Mouse (Mus musculus): Measurements from ENCODE around the gene Btbd9. TPM values are rescaled to one million over a fixed set of nuclear protein-coding genes. Genes with fewer than 3 reads are reported as not detected.

Btbd9 gene
- polyA plus RNA-seq, 1 experiment from 2014 or later: 63.4 TPM

DNA sequence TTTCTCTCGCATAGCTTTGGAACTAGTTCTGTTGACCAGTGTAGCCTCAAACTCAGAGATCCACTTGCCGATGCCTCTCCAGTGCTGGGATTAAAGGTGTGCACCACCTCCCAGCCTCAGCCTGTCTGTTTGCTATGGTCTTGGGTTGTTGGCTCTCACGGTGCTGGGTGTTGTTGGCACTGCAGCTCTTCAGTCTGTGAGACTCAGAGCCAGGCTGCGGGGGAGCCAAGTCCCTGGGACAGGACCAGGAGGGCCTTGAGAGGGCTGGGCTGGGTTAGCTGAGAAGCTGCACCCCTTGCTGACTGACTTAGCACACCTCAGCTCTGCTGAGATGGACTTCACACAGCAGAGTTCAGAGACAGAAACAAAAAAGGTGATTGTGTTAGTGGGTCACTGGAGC is 376.0 kb downstream of the Btbd9 start:
- no peak overlapping the region for H3K4me2 ChIP-seq (ENCODE audit: low read depth, low read length, severe bottlenecking)
- ATAC-seq (replicated peaks; ENCODE audit: low FRiP score): no peak
- H3K27me3 ChIP-seq (ENCODE audit: control insufficient read depth, insufficient read depth, low read length): no peaks in the 10 kb centered on the region
- H3K9ac ChIP-seq (ENCODE audit: low read length): no peak overlapping the region
- 85% methylated on average over 4 of the region's 4 CpGs for WGBS
- no peaks in the 10 kb centered on the region; the same call in 1 of the 2 replicates for H3K36me3 ChIP-seq (ENCODE audit: control insufficient read depth, insufficient read depth, low read length)
- no peaks in the 10 kb centered on the region for H3K9me3 ChIP-seq (ENCODE audit: control insufficient read depth, low read length)
- no peak for DNase-seq (ENCODE audit: low spot score)
- H3K27ac ChIP-seq (ENCODE audit: low read depth, low read length): no peak overlapping the region
- no peak overlapping the region for H3K4me3 ChIP-seq (ENCODE audit: low read depth, low read length)
- H3K4me1 ChIP-seq (replicated peaks; ENCODE audit: control insufficient read depth, insufficient read depth, low read length): peaks cover 12% of the 10 kb centered on the region; the same call in 1 of the 2 replicates

DNA sequence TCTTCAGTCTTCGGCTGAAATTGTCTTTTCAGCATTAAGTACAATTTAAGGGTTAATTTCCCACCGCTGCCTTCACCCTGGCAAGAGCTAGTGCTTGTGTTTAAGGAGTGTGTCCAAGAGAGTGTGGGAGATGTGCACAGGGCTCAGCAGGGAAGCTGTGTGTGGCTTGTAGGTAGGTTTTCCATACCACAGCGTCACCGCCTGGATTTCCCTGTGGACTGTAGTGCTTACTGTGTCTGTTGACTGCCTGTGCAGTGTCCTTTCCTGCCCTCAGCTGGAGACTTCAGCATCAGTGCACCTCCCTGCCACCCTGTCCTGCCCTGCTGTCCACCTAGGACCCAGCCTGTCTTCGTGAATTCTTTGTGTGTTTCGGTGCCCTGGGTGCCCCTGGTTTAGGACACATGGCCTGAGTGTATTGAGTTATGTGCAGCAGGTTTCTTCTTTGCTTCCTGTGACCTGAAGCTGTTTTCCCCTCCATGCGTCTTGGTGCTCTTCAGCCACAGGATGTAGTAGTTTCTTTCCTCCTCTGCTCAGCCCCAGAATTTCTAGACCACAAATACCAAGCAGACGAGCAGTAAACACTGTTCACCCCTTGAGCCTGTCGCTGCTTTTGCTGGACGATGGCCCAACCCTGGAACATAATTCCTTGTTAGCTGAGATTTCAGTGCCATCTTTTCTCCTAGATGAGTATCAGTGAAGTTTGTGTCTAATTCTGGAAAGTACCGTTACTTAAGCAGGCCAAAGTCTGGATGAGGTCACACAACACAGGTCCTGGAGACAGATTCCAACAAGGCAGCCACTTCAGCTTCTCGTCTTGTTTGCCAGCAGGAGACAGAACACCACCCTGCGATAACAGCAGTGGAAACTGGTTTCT is 376.7 kb downstream of the Btbd9 start:
- no peak overlapping the region for H3K4me2 ChIP-seq (ENCODE audit: low read depth, low read length, severe bottlenecking)
- H3K4me3 ChIP-seq (ENCODE audit: low read depth, low read length): no peak overlapping the region
- 91% methylated on average over 13 of the region's 13 CpGs for WGBS
- no peaks in the 10 kb centered on the region for H3K9me3 ChIP-seq (ENCODE audit: control insufficient read depth, low read length)
- H3K4me1 ChIP-seq (replicated peaks; ENCODE audit: control insufficient read depth, insufficient read depth, low read length): peaks cover 12% of the 10 kb centered on the region; the same call in 1 of the 2 replicates
- H3K27ac ChIP-seq (ENCODE audit: low read depth, low read length): no peak overlapping the region
- H3K9ac ChIP-seq (ENCODE audit: low read length): no peak overlapping the region
- H3K27me3 ChIP-seq (ENCODE audit: control insufficient read depth, insufficient read depth, low read length): no peaks in the 10 kb centered on the region
- ATAC-seq (replicated peaks; ENCODE audit: low FRiP score) (no peak), DNase-seq (ENCODE audit: low spot score) (no peak)
- no peaks in the 10 kb centered on the region; the same call in 1 of the 2 replicates for H3K36me3 ChIP-seq (ENCODE audit: control insufficient read depth, insufficient read depth, low read length)

DNA sequence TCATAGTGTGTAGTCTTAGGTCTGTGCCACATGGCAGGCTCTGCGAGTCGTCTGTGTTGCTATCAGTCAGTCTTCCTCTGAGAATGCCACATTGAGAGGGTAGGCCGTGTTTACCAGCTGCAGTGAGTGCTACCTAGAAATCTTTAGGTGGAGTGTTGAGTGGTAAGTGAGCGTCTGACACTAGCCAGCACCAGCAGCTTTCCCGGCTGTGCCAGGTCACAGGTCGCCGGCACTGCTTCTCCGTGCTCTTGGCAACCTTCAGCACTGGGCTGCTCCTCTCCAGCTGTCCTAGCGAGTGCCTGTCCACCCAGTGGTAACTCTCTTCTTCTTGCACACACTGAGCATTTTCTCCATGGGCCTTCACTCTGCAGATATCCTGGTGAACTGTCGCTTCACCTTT is 377.9 kb downstream of the Btbd9 start:
- Histone ChIP-seq H3K9ac (ENCODE audit: low read length) (no peak overlapping the region), H3K4me1 (replicated peaks; ENCODE audit: control insufficient read depth, insufficient read depth, low read length) (peaks cover 9% of the 10 kb centered on the region; the same call in 1 of the 2 replicates), H3K9me3 (ENCODE audit: control insufficient read depth, low read length) (no peaks in the 10 kb centered on the region), H3K36me3 (ENCODE audit: control insufficient read depth, insufficient read depth, low read length) (no peaks in the 10 kb centered on the region; the same call in 1 of the 2 replicates), H3K4me2 (ENCODE audit: low read depth, low read length, severe bottlenecking) (no peak overlapping the region), H3K27me3 (ENCODE audit: control insufficient read depth, insufficient read depth, low read length) (no peaks in the 10 kb centered on the region), H3K27ac (ENCODE audit: low read depth, low read length) (no peak overlapping the region), H3K4me3 (ENCODE audit: low read depth, low read length) (no peak overlapping the region)
- ATAC-seq (replicated peaks; ENCODE audit: low FRiP score) (no peak), DNase-seq (ENCODE audit: low spot score) (peak; percentile 42)
- WGBS: 78% methylated on average over 10 of the region's 10 CpGs

DNA sequence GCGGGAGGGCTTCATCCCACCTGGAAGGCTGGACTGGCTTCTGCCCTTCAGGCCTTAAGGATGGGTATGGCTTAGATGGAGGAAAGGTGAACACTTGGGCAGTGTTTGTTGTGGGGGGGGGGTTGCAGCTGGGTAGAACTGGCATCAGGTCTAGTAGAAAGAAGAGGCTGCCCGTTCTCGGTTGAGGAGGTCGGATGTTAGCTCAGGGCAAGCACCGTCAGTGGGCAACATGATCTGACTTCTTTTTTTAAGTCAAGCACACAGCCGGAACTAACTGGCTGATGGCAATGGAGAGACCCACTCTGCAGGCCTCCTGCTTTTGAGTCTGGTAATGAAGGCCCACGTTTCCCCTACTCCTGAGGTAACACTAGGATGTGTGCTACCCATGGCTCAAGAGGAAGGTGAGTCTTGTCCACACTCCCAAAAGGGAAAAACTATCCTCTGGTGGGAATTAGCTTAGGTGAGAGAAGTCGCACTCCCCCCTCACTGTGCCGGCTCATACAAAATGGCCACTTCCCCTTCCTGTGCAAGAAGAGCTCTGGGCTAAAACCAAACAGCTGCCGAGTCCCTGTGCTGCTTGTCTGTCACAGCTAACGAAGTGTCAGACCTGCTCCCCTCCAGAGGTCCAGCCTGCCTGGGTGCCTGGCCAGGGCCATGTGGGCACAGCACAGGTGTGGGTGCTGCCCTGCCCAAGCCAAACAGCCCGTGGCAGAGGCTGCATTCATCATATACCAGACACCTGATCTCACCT is 378.8 kb downstream of the Btbd9 start:
- Histone ChIP-seq H3K4me1 (replicated peaks; ENCODE audit: control insufficient read depth, insufficient read depth, low read length) (peaks cover 9% of the 10 kb centered on the region; the same call in 1 of the 2 replicates), H3K4me2 (ENCODE audit: low read depth, low read length, severe bottlenecking) (no peak overlapping the region), H3K4me3 (ENCODE audit: low read depth, low read length) (no peak overlapping the region), H3K27ac (ENCODE audit: low read depth, low read length) (no peak overlapping the region), H3K9me3 (ENCODE audit: control insufficient read depth, low read length) (no peaks in the 10 kb centered on the region), H3K27me3 (ENCODE audit: control insufficient read depth, insufficient read depth, low read length) (no peaks in the 10 kb centered on the region), H3K9ac (ENCODE audit: low read length) (no peak overlapping the region), H3K36me3 (ENCODE audit: control insufficient read depth, insufficient read depth, low read length) (no peaks in the 10 kb centered on the region)
- 71% methylated on average over 12 of the region's 12 CpGs for WGBS
- peak; percentile 47 for DNase-seq (ENCODE audit: low spot score)
- ATAC-seq (replicated peaks; ENCODE audit: low FRiP score): no peak

DNA sequence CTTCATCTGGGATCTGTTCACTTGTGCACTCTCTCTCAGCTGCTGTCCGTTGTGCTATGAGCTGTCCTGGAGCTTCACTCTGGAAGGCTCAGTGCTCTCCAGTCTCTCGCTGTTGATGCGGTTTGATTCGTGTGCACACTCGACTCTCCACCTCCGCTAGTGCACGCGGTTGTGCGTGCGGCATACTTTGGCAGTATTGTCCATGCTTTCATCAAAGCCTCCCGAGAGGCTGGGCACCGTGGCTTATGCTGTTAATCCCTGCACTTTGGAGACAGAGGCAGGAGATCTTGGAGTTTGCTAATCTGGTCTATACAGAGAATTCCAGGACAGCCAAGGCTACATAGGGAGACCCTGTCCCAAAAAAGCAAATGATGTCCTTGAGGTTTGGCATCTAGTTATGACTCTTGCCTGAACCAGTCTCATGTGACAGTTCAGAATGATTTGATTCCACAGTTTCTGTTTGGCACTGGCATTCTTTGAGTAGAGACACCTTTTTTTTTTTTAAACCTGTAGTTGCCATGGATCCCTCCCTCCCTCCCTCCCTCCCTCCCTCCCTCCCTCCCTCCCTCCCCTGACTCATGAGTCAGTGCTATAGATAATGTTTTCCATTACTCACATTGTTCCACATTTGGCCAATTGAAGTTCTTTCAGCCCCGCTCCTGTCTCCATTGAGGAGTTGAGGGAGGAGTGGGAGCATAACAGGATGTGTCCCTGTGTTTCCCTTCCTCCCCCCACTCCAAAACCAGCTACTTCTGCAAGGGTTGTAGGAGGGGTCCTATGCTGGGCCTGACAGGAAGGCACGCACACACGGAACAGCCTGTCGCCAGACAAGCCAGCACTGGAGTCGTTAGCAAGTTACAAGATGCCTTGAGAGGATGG is 379.6 kb downstream of the Btbd9 start:
- peak; percentile 50 for DNase-seq (ENCODE audit: low spot score)
- 70% methylated on average over 17 of the region's 17 CpGs for whole genome bisulfite sequencing

DNA sequence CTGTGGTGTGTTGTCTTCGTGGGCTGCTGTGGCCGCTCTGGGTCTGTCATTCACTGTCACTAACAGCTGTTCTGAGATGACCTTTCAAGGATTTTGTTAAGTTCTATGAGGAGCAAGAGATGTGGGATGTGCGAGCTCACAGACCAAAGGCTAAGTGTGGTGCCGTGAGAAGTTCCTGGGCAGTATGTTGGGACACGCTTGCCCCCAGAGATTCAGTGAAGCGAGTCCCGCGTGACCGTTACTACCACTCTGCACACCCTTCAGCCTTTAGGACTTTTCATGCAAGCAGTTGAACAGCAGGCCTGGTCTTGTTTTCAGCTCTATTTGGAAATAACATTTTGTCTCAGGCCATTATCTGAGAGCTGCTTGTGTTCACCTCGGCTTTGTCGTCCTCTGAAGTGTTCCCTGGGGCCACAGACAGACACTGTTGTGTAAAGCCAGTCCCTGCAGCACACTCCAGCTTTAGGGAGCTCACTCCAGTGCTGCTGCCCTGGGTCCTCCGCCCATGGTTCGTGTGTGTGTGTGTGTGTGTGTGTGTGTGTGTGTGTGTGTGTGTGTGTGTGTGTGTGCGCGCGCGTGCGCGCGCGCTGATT is 380.6 kb downstream of the Btbd9 start:
- Histone ChIP-seq H3K36me3 (ENCODE audit: control insufficient read depth, insufficient read depth, low read length) (no peaks in the 10 kb centered on the region), H3K9me3 (ENCODE audit: control insufficient read depth, low read length) (no peaks in the 10 kb centered on the region), H3K4me1 (replicated peaks; ENCODE audit: control insufficient read depth, insufficient read depth, low read length) (peaks cover 9% of the 10 kb centered on the region; the same call in 1 of the 2 replicates), H3K27ac (ENCODE audit: low read depth, low read length) (no peak overlapping the region), H3K9ac (ENCODE audit: low read length) (no peak overlapping the region), H3K27me3 (ENCODE audit: control insufficient read depth, insufficient read depth, low read length) (no peaks in the 10 kb centered on the region), H3K4me3 (ENCODE audit: low read depth, low read length) (no peak overlapping the region), H3K4me2 (ENCODE audit: low read depth, low read length, severe bottlenecking) (no peak overlapping the region)
- WGBS: 87% methylated on average over 21 of the region's 21 CpGs
- DNase-seq (ENCODE audit: low spot score): peak; percentile 48
- ATAC-seq (replicated peaks; ENCODE audit: low FRiP score): no peak

More for the DNA sequence above, 379.6 kb downstream of the Btbd9 start:
- H3K4me1 ChIP-seq (replicated peaks; ENCODE audit: control insufficient read depth, insufficient read depth, low read length): peaks cover 9% of the 10 kb centered on the region; the same call in 1 of the 2 replicates
- no peak for ATAC-seq (replicated peaks; ENCODE audit: low FRiP score)
- no peaks in the 10 kb centered on the region for H3K36me3 ChIP-seq (ENCODE audit: control insufficient read depth, insufficient read depth, low read length)
- no peak overlapping the region for H3K4me2 ChIP-seq (ENCODE audit: low read depth, low read length, severe bottlenecking)
- no peak overlapping the region for H3K4me3 ChIP-seq (ENCODE audit: low read depth, low read length)
- no peaks in the 10 kb centered on the region for H3K27me3 ChIP-seq (ENCODE audit: control insufficient read depth, insufficient read depth, low read length)
- no peak overlapping the region for H3K27ac ChIP-seq (ENCODE audit: low read depth, low read length)
- H3K9ac ChIP-seq (ENCODE audit: low read length): no peak overlapping the region
- no peaks in the 10 kb centered on the region for H3K9me3 ChIP-seq (ENCODE audit: control insufficient read depth, low read length)

DNA sequence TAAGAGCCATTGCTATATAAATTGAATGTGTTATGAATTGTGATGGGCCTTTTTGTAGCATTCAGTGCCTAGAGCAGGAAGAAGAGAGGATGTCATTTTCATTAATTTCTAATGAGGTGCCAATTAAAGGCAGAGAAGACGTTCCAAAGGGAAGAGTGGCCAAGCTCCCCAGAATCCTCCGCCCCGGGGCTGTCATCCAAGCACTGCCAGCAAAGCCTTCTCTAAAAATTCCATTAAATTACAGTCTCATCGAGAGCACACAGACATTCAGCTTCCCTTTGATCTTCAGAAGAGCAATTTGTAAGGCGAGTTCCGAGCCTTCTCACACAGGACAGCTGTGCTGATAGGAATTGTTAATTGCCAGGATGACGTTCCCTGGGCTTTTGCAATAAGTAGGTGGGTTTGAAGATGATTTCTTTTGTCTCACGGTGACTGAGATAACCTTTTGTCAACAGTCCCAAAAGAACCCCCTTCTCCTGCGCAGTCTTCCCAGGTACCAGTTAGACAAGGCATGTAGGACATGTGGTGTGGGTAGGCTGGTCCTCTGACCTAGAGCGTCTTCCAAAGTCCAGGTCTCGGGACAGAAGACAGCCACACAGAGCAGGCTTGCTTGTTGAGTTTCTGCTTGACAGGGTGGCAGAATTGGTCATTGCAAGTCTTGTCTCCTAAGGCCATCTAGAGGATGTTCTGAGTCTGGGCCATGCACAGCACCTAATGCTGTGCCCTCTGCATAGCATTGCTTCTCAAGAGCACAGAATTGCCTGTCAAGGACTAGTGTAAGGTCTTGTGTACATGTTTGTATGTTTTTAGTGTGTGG is 381.5 kb downstream of the Btbd9 start:
- Histone ChIP-seq H3K9ac (ENCODE audit: low read length) (no peak overlapping the region), H3K4me1 (replicated peaks; ENCODE audit: control insufficient read depth, insufficient read depth, low read length) (peaks cover 10% of the 10 kb centered on the region; the same call in 1 of the 2 replicates), H3K9me3 (ENCODE audit: control insufficient read depth, low read length) (no peaks in the 10 kb centered on the region), H3K27ac (ENCODE audit: low read depth, low read length) (0 out of 2 replicates have a peak overlapping the region, but pooled peaks have one; percentile 12), H3K36me3 (ENCODE audit: control insufficient read depth, insufficient read depth, low read length) (no peaks in the 10 kb centered on the region), H3K27me3 (ENCODE audit: control insufficient read depth, insufficient read depth, low read length) (no peaks in the 10 kb centered on the region), H3K4me3 (ENCODE audit: low read depth, low read length) (no peak overlapping the region), H3K4me2 (ENCODE audit: low read depth, low read length, severe bottlenecking) (no peak overlapping the region)
- ATAC-seq (replicated peaks; ENCODE audit: low FRiP score): no peak
- peak; percentile 50 for DNase-seq (ENCODE audit: low spot score)
- 76% methylated on average over 11 of the region's 11 CpGs for WGBS

Data from forebrain, embryonic 11.5 days (tissue).